Mouse (Mus musculus) hematopoietic stem cell, adult 5-6 weeks (primary cell): ENCODE measurements around the gene Snapc5. TPM values are rescaled to one million over a fixed set of nuclear protein-coding genes. Genes with fewer than 3 reads are reported as not detected.

Experiments
- ATAC-seq, 2 experiments: fragments of 125-278 bp in 1 of 2; replicated peaks in 1 of 2; 2 replicates each; pipeline ENCODE4 v1.8.0; 2016 to 2017; ENCODE audit warnings: inconsistent platforms in 2 of 2, mild to moderate bottlenecking in 2 of 2, moderate number of reproducible peaks in 2 of 2, low read depth in 1 of 2, moderate TSS enrichment in 1 of 2; ENCODE audit not compliant: low FRiP score in 2 of 2, poor library complexity in 2 of 2, severe bottlenecking in 2 of 2, insufficient read depth in 1 of 2, low TSS enrichment in 1 of 2
- total RNA-seq: library from RNA; stranded (forward); fragments of 172-1452, 232-1000 nt; gene quantifications from 2 replicates; pipeline ENCODE4 v1.2.3, GENCODE M21; 2017

Snapc5 gene
- total RNA-seq, 1 experiment from 2014 or later, result 46.5 TPM

DNA sequence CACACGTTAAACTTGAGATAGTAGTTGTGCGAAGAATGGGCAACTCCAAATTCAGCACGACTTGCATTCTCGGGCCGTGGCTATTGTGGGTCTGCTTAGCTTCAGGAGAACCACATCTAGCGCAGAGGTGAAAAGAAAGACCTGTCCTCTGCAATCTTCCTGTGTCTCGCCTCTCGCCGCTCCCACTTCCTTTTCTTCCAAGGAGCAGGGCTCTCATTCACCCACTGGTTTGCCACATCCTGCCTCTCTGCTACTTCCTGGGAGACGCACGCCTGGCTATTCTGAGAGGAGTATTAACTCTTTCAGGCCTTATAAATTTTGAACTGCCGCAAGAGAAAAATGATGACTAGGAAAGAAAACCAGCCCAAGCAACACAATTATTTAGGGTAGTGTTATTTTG is 48.7 kb downstream of the Snapc5 start:
- ATAC-seq, result peak; percentile 17 to 56; a peak in 3 of 4 replicates

DNA sequence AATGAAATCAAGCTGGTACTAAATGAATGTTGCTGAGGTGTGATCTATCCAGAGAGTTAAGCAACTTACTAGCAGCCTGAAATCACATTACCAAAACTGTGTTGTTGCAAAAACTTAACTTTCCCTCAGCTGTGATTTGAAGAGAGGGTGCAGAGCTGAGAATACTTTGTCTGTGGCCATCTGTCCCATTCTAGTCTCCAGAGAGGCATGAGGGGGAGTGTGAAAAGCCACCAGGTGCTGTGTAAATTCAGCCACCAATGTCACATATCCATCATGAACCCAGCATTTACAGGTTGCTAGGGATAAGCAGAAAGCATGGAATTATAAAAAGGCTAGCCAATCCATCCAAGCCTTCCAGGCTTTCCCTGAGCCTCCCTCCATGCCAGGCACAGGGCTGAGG is 49.9 kb downstream of the Snapc5 start:
- no peak for ATAC-seq

DNA sequence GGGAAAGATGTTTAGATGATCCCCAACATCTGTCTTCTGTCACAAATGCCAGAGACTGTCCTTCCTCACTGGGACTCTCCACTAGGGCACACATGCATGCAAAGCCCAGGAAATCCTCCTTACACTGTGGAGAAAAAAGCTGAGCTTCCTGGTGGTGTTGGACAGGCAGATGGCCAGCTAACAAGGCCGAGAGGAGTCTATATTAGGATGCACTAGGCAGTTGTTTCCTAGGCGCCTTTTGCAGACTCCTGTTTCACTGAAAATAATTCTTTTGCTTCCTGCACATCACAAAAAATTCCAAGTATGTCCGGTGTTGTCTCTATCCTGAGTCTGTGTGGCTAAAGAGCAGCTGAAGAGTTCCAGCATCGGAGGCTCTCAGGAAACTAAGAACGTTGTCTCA is 52.1 kb downstream of the Snapc5 start:
- ATAC-seq, result 0 out of 4 replicates have a peak, but pooled peaks of 1 of the 2 experiments have one; percentile 9

DNA sequence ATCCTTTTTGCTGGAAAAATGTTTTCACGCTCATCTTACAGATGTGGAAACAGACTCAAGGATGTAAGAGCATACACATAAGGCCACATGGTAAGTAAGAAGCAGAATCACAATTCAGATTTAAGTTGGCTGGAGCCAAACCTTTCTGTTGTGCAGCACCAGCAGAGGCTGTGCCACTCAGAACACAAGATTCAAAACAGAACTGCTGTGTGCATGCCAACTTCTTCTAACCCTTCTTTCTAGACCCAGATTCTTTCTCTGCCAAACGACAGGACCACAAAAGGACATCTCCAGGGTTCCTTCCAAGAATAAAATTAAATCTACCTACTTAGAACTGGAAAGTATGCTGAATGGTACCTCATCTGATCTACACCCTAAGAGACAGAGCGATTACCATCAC is 52.6 kb downstream of the Snapc5 start:
- no peak for ATAC-seq

DNA sequence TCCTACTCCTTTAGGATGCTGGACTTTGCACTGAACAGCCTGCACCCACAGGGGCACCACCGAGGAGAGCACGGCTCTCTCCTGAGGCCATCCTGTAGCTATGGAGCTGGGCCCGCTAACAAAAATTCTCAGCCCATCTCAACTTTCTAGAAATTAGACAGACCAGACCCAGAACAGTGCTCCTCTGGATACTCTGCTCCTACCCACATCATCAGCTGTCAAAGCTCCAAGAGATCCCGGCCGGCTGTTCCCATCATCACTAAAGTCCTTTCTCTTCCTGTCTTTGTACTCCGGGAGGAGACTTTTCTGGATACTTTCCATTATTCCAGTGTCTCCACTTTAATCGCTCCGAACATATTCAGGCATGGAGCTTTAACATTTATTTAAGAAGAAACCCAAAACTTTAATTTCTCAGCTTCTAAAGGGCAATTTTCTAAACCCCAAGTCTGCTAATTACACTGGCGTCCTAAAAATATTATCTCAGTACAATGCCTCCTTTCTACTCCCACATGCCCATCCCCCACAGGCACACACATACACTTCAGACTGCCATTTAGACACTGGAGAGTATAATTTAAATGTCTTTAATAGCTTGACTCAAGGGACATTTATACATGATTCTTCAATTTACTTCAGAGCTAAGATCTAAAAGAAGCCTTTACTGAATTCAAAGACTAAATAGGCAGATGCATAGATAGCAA is 53.3 kb downstream of the Snapc5 start:
- ATAC-seq, result no peak

Other genes with a start within 250 kb of the Snapc5 start
- 2.6 and 3.9 TPM in 2 replicates for gene Smad6, start 157.2 kb upstream of the Snapc5 start, total RNA-seq
- gene Lctl, start 62.1 kb upstream of the Snapc5 start, total RNA-seq, result not detected in 2 replicates
- gene Zwilch, start 6.2 kb upstream of the Snapc5 start, total RNA-seq, result 78.7 and 144 TPM in 2 replicates
- 3,004 and 3,174 TPM in 2 replicates for gene Rpl4, start 5.9 kb upstream of the Snapc5 start, total RNA-seq
- 1.4 TPM in 1 of 2 replicates, not detected in the other for gene Uchl4, start 55.9 kb downstream of the Snapc5 start, total RNA-seq
- gene Map2k1, start 74.4 kb downstream of the Snapc5 start, total RNA-seq, result 47.4 and 50.0 TPM in 2 replicates
- gene Tipin, start 102.3 kb downstream of the Snapc5 start, total RNA-seq, result 200 and 258 TPM in 2 replicates
- gene Dis3l, start 162.0 kb downstream of the Snapc5 start, total RNA-seq, result 17.9 and 24.9 TPM in 2 replicates
- gene Megf11, start 206.4 kb downstream of the Snapc5 start, total RNA-seq, result 0.25 TPM in 1 of 2 replicates, not detected in the other